ENCODE assay signal across 18 mouse cellular contexts in the genomic region with DNA sequence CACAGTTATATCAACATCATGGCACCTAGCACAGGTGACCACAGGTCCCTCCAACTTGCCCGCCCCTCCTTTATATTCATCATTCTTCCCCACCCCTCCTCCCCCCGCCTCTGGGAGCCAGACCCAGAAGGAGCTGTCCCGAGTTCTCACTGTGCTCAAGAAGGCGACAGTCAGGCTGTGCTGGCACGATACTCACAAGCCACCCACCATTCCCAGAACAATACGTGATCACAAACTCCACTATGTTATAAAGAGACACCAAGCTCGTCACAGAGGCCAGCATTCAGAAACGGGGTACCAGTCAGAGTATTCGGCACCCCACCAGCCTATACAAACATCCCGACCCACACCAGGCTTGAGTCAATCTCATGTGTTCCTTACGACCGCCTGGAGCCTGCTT. TPM values are rescaled to one million over a fixed set of nuclear protein-coding genes. Genes with fewer than 3 reads are reported as not detected.
DNase-seq lines count a peak whose midpoint lies in the region; ATAC-seq and TF ChIP-seq lines count a peak whose summit lies in the region.
"Had no signal": no experiment of that assay in that cellular context is flagged by ENCODE, and none has a peak within 500 bp of the region (broad histone marks: within the 10 kb centered on the region; RNA-seq: fewer than 3 reads in every experiment).

No protein-coding gene starts in this region.

- DNase-seq in heart, postnatal 14 days = no peak
- DNase-seq in kidney, adult 2 months = no peak
- DNase-seq in kidney, adult 11 months = no peak
- no peak for DNase-seq in liver, embryonic 11.5 days (ENCODE audit: low spot score)
- no peak for DNase-seq in liver, postnatal 0 days
- DNase-seq: B cell, adult 2 months; cerebellum, postnatal 36 days; forebrain, postnatal 0 days; right cerebral cortex, postnatal 4 days had no signal

- no peaks in the 10 kb centered on the region for H3K27me3 ChIP-seq in heart, embryonic 12.5 days (replicated peaks)
- no peaks in the 10 kb centered on the region for H3K27me3 ChIP-seq in kidney, adult 2 months (replicated peaks; ENCODE audit: control insufficient read depth, insufficient read depth, low read length)
- H3K27me3 ChIP-seq in liver, embryonic 15.5 days = no peaks in the 10 kb centered on the region; the same call in 1 of the 2 replicates
- H3K27me3 ChIP-seq in liver, embryonic 11.5 days (replicated peaks; ENCODE audit: control insufficient read depth, insufficient read depth, low read length) = no peaks in the 10 kb centered on the region
- H3K27me3 ChIP-seq in liver, postnatal 0 days (ENCODE audit: insufficient read depth, low read length) = no peaks in the 10 kb centered on the region
- H3K27me3 ChIP-seq: embryonic facial prominence, embryonic 15.5 days; hindbrain, embryonic 15.5 days; lung, embryonic 15.5 days had no signal

- peaks cover 72% of the 10 kb centered on the region for H3K4me1 ChIP-seq in heart, embryonic 12.5 days (replicated peaks)
- peaks cover 42% of the 10 kb centered on the region for H3K4me1 ChIP-seq in kidney, adult 2 months (ENCODE audit: control insufficient read depth, insufficient read depth, low read length)
- peaks cover 49% of the 10 kb centered on the region for H3K4me1 ChIP-seq in liver, embryonic 15.5 days (replicated peaks)
- H3K4me1 ChIP-seq in liver, embryonic 11.5 days (replicated peaks; ENCODE audit: control insufficient read depth, insufficient read depth, low read length) = peaks cover 13% of the 10 kb centered on the region
- peaks cover 31% of the 10 kb centered on the region for H3K4me1 ChIP-seq in liver, postnatal 0 days (ENCODE audit: insufficient read depth)
- H3K4me1 ChIP-seq: midbrain, embryonic 10.5 days had no signal

- no peak for ATAC-seq in heart, embryonic 12.5 days (ENCODE audit: insufficient number of reproducible peaks, low FRiP score)
- no peak for ATAC-seq in liver, embryonic 15.5 days (ENCODE audit: insufficient read depth)
- ATAC-seq in liver, embryonic 11.5 days (replicated peaks; ENCODE audit: low FRiP score) = no peak
- ATAC-seq in liver, postnatal 0 days = no peak
- ATAC-seq: forebrain, postnatal 0 days; intestine, embryonic 16.5 days had no signal

- TF ChIP-seq CTCF in kidney, adult 2 months (conservative IDR thresholded peaks at IDR 0.05; ENCODE audit: insufficient read depth, insufficient read length, low read depth, low read length) = no peak
- no peak for TF ChIP-seq CTCF in liver, postnatal 0 days (IDR thresholded peaks at IDR 0.05; ENCODE audit: low read depth)

- no peak for TF ChIP-seq POLR2A in kidney, adult 2 months (IDR thresholded peaks at IDR 0.05; ENCODE audit: low read depth, low read length)

- H3K27ac ChIP-seq in heart, embryonic 12.5 days (ENCODE audit: poor library complexity, severe bottlenecking) = peak overlapping the region; percentile 33
- peak overlapping the region; percentile 90 for H3K27ac ChIP-seq in kidney, adult 2 months (ENCODE audit: insufficient read depth, low read depth, low read length)
- H3K27ac ChIP-seq in liver, embryonic 15.5 days (replicated peaks) = peak overlapping the region; percentile 31
- no peak overlapping the region for H3K27ac ChIP-seq in liver, embryonic 11.5 days (ENCODE audit: low read depth, low read length)
- peak overlapping the region; percentile 87 for H3K27ac ChIP-seq in liver, postnatal 0 days (ENCODE audit: low read depth)
- H3K27ac ChIP-seq: embryonic facial prominence, embryonic 15.5 days; forebrain, embryonic 10.5 days; hindbrain, embryonic 15.5 days; lung, embryonic 15.5 days; macrophage; midbrain, embryonic 10.5 days had no signal

- H3K9ac ChIP-seq in heart, embryonic 12.5 days = no peak overlapping the region
- H3K9ac ChIP-seq in liver, embryonic 15.5 days = no peak overlapping the region
- H3K9ac ChIP-seq in liver, embryonic 11.5 days (ENCODE audit: low read depth, low read length) = no peak overlapping the region
- no peak overlapping the region for H3K9ac ChIP-seq in liver, postnatal 0 days (replicated peaks)
- H3K9ac ChIP-seq: embryonic facial prominence, embryonic 15.5 days; forebrain, postnatal 0 days; hindbrain, embryonic 15.5 days; lung, embryonic 15.5 days had no signal

- TF ChIP-seq EP300 in liver, postnatal 0 days (IDR thresholded peaks at IDR 0.05; ENCODE audit: low read depth) = no peak

- WGBS in heart, embryonic 12.5 days = 76% methylated on average over 12 of the region's 12 CpGs
- WGBS in kidney, adult 2 months = 67% methylated on average over 12 of the region's 12 CpGs
- 70% methylated on average over 12 of the region's 12 CpGs for WGBS in liver, embryonic 15.5 days (ENCODE audit: insufficient replicate concordance)
- 82% methylated on average over 12 of the region's 12 CpGs for WGBS in liver, embryonic 11.5 days
- 75% methylated on average over 12 of the region's 12 CpGs for WGBS in liver, postnatal 0 days (ENCODE audit: insufficient replicate concordance)

- H3K36me3 ChIP-seq in heart, embryonic 12.5 days = 0 out of 2 replicates have a peak, but pooled peaks cover 6% of the 10 kb centered on the region
- no peaks in the 10 kb centered on the region for H3K36me3 ChIP-seq in kidney, adult 2 months (ENCODE audit: control insufficient read depth, insufficient read depth, low read length)
- peaks cover 12% of the 10 kb centered on the region for H3K36me3 ChIP-seq in liver, embryonic 15.5 days (replicated peaks)
- H3K36me3 ChIP-seq in liver, embryonic 11.5 days (ENCODE audit: control insufficient read depth, insufficient read depth, low read length) = no peaks in the 10 kb centered on the region; the same call in 1 of the 2 replicates
- peaks cover 18% of the 10 kb centered on the region for H3K36me3 ChIP-seq in liver, postnatal 0 days (replicated peaks; ENCODE audit: insufficient read depth, low read length)
- H3K36me3 ChIP-seq: embryonic facial prominence, embryonic 15.5 days; hindbrain, embryonic 15.5 days; lung, embryonic 15.5 days had no signal

- H3K4me2 ChIP-seq in heart, embryonic 12.5 days = no peak overlapping the region
- no peak overlapping the region for H3K4me2 ChIP-seq in liver, embryonic 15.5 days
- no peak overlapping the region for H3K4me2 ChIP-seq in liver, embryonic 11.5 days
- H3K4me2 ChIP-seq in liver, postnatal 0 days (ENCODE audit: low read depth, low read length) = no peak overlapping the region
- H3K4me2 ChIP-seq: embryonic facial prominence, embryonic 15.5 days; hindbrain, embryonic 15.5 days; lung, embryonic 15.5 days had no signal

- H3K9me3 ChIP-seq in heart, embryonic 12.5 days (replicated peaks) = peaks cover 8% of the 10 kb centered on the region
- 0 out of 2 replicates have a peak, but pooled peaks cover 5% of the 10 kb centered on the region for H3K9me3 ChIP-seq in liver, embryonic 15.5 days (replicated peaks)
- H3K9me3 ChIP-seq in liver, embryonic 11.5 days (ENCODE audit: control insufficient read depth, low read length) = peaks cover 2% of the 10 kb centered on the region; the same call in 1 of the 2 replicates
- H3K9me3 ChIP-seq in liver, postnatal 0 days (ENCODE audit: low read length) = no peaks in the 10 kb centered on the region
- H3K9me3 ChIP-seq: embryonic facial prominence, embryonic 15.5 days; hindbrain, embryonic 15.5 days; lung, embryonic 15.5 days had no signal

- intact Hi-C loops in heart, postnatal 14 days (cut with DNase I) = no loop called here

- no peak overlapping the region for H3K4me3 ChIP-seq in heart, embryonic 12.5 days
- no peak overlapping the region for H3K4me3 ChIP-seq in kidney, adult 2 months (ENCODE audit: insufficient read depth, low read depth, low read length)
- H3K4me3 ChIP-seq in liver, embryonic 15.5 days (replicated peaks) = no peak overlapping the region
- no peak overlapping the region for H3K4me3 ChIP-seq in liver, embryonic 11.5 days (ENCODE audit: low read depth, low read length)
- H3K4me3 ChIP-seq in liver, postnatal 0 days (ENCODE audit: low read depth, low read length) = no peak overlapping the region
- H3K4me3 ChIP-seq: embryonic facial prominence, embryonic 15.5 days; forebrain, embryonic 10.5 days; hindbrain, embryonic 15.5 days; lung, embryonic 15.5 days; midbrain, embryonic 10.5 days had no signal

RNA-seq across cellular contexts. Expression of a gene that starts 38.5 kb away (rescaled TPM):
- 29.9 and 30.2 TPM in 2 replicates for polyA plus RNA-seq in heart, embryonic 12.5 days (2016; fragmentation: Nextera tagmentation; extraction: Ambion mirVana)
- 10 to 100 TPM; 44.4 to 47.3 TPM for total RNA-seq in heart, postnatal 14 days (2021)
- 33.4 and 43.4 TPM in 2 replicates for polyA plus RNA-seq in kidney, adult 2 months (2012; rRNA removed)
- polyA plus RNA-seq in liver, embryonic 15.5 days (2015; fragmentation: Nextera tagmentation; extraction: Ambion mirVana) = 16.9 and 21.5 TPM in 2 replicates
- 15.0 and 17.3 TPM in 2 replicates for polyA plus RNA-seq in liver, embryonic 11.5 days (2014; fragmentation: Nextera tagmentation; extraction: Ambion mirVana)
- 29.7 and 31.8 TPM in 2 replicates for polyA plus RNA-seq in liver, postnatal 0 days (2015; fragmentation: Nextera tagmentation; extraction: Ambion mirVana)
